Mouse (Mus musculus): Measurements from ENCODE around the gene Ap2a2. TPM values are rescaled to one million over a fixed set of nuclear protein-coding genes. Genes with fewer than 3 reads are reported as not detected.
A peak's percentile ranks its signal among the peaks of the same experiment; 100 is the strongest.

Ap2a2 gene
- polyA plus RNA-seq, 1 experiment = 58.1 TPM

GRCm38 (mm10) chr7:141570625-141571295, 8.8 kb downstream of the Ap2a2 start:
- peaks cover 8% of the 10 kb centered on the region; the same call in 1 of the 2 replicates for H3K4me1 ChIP-seq (ENCODE audit: control insufficient read depth, insufficient read depth, low read length)
- no peak for DNase-seq
- no peak overlapping the region for H3K4me3 ChIP-seq (replicated peaks; ENCODE audit: extremely low read depth, low read depth, low read length)
- TF ChIP-seq CTCF (IDR thresholded peaks at IDR 0.05; ENCODE audit: insufficient read depth, low read length) (no peak), POLR2A (IDR thresholded peaks at IDR 0.05; ENCODE audit: borderline replicate concordance, extremely low read depth, low read depth, low read length) (no peak)
- WGBS = 48% methylated on average over 4 of the region's 4 CpGs

DNA sequence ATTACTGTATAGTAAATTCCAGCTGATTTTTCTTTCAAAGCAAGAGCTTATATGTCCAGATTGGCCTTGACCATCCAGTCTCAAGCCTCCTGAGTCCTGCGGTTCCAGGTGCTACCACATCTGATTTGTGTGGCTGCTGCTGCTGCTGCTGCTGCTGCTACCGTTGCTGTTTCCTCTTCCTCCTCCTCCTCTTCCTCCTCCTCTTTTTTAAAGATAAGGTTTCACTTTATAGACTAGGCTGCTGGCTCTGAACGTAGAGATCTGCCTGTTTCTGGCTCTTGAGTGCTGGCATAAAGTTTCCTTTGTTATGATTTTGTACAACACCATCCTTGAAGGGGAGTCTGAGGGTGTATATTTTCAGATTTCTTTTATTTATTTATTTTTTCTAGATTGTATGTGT, 12.1 kb downstream of the Ap2a2 start:
- DNase-seq = no peak
- Histone ChIP-seq H3K4me3 (replicated peaks; ENCODE audit: extremely low read depth, low read depth, low read length) (no peak overlapping the region), H3K4me1 (ENCODE audit: control insufficient read depth, insufficient read depth, low read length) (peaks cover 11% of the 10 kb centered on the region)
- TF ChIP-seq POLR2A (IDR thresholded peaks at IDR 0.05; ENCODE audit: borderline replicate concordance, extremely low read depth, low read depth, low read length) (no peak), CTCF (IDR thresholded peaks at IDR 0.05; ENCODE audit: insufficient read depth, low read length) (no peak)
- 19% methylated on average over 3 of the region's 3 CpGs for WGBS

DNA sequence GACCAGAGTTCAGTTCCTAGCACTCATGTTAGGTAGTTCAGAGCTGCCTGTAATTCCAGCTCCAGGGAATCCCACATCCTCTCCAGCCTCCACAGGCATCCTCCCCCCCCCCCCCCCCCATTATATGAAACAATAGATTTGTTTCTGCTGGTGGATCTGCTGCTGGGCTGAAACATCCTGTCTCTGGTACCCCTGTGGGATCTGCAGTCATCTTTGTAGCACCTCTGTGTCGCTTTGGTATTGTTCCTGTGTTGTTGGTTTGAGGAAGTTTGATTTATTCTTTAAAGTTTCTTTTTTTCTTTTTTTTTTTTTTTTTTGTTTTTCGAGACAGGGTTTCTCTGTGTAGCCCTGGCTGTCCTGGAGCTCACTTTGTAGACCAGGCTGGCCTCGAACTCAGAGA, 13.5 kb downstream of the Ap2a2 start:
- no peak overlapping the region for H3K4me3 ChIP-seq (replicated peaks; ENCODE audit: extremely low read depth, low read depth, low read length)
- H3K4me1 ChIP-seq (ENCODE audit: control insufficient read depth, insufficient read depth, low read length) = peaks cover 11% of the 10 kb centered on the region
- no peak for TF ChIP-seq POLR2A (IDR thresholded peaks at IDR 0.05; ENCODE audit: borderline replicate concordance, extremely low read depth, low read depth, low read length)
- TF ChIP-seq CTCF (IDR thresholded peaks at IDR 0.05; ENCODE audit: insufficient read depth, low read length) = no peak
- WGBS = 62% methylated on average over 3 of the region's 3 CpGs
- DNase-seq = no peak

DNA sequence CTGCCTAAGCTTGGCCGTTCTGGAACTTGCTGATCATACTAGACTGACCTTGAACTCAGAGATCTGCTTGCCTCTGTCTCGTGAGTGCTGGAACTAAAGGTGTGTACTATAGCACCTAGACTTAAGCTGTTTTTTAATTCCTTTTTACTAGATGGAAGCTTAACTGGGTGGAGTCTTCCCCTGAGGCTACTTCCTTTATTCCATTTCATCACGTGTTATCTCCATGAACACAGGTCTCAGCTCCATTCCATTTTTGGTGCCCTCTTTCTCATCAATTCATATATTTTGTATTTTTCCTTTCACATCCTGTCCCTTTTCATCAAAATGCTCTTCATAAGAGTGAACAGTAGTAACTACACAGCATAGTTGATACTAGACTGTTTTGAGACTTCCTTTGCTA, 15.8 kb downstream of the Ap2a2 start:
- TF ChIP-seq CTCF (IDR thresholded peaks at IDR 0.05; ENCODE audit: insufficient read depth, low read length) (no peak), POLR2A (IDR thresholded peaks at IDR 0.05; ENCODE audit: borderline replicate concordance, extremely low read depth, low read depth, low read length) (no peak)
- no peak overlapping the region for H3K4me3 ChIP-seq (replicated peaks; ENCODE audit: extremely low read depth, low read depth, low read length)
- WGBS = 54% methylated on average over 3 of the region's 3 CpGs
- H3K4me1 ChIP-seq (ENCODE audit: control insufficient read depth, insufficient read depth, low read length) = peaks cover 8% of the 10 kb centered on the region; the same call in 1 of the 2 replicates
- DNase-seq = no peak

GRCm38 (mm10) chr7:141578511-141578910, 16.5 kb downstream of the Ap2a2 start:
- peaks cover 8% of the 10 kb centered on the region; the same call in 1 of the 2 replicates for H3K4me1 ChIP-seq (ENCODE audit: control insufficient read depth, insufficient read depth, low read length)
- no peak for TF ChIP-seq POLR2A (IDR thresholded peaks at IDR 0.05; ENCODE audit: borderline replicate concordance, extremely low read depth, low read depth, low read length)
- no peak for TF ChIP-seq CTCF (IDR thresholded peaks at IDR 0.05; ENCODE audit: insufficient read depth, low read length)
- H3K4me3 ChIP-seq (replicated peaks; ENCODE audit: extremely low read depth, low read depth, low read length) = no peak overlapping the region
- 97% methylated on average over 1 of the region's 1 CpGs for WGBS
- no peak for DNase-seq

GRCm38 (mm10) chr7:141578943-141579342, 17.0 kb downstream of the Ap2a2 start:
- WGBS = 80% methylated on average over 2 of the region's 2 CpGs
- no peak for DNase-seq
- Histone ChIP-seq H3K4me3 (replicated peaks; ENCODE audit: extremely low read depth, low read depth, low read length) (no peak overlapping the region), H3K4me1 (ENCODE audit: control insufficient read depth, insufficient read depth, low read length) (peaks cover 8% of the 10 kb centered on the region; the same call in 1 of the 2 replicates)
- TF ChIP-seq POLR2A (IDR thresholded peaks at IDR 0.05; ENCODE audit: borderline replicate concordance, extremely low read depth, low read depth, low read length) (no peak), CTCF (IDR thresholded peaks at IDR 0.05; ENCODE audit: insufficient read depth, low read length) (no peak)

- no peak for DNase-seq
- TF ChIP-seq CTCF (IDR thresholded peaks at IDR 0.05; ENCODE audit: insufficient read depth, low read length) = no peak
- TF ChIP-seq POLR2A (IDR thresholded peaks at IDR 0.05; ENCODE audit: borderline replicate concordance, extremely low read depth, low read depth, low read length) = no peak
- Histone ChIP-seq H3K4me3 (replicated peaks; ENCODE audit: extremely low read depth, low read depth, low read length) (no peak overlapping the region), H3K4me1 (ENCODE audit: control insufficient read depth, insufficient read depth, low read length) (peaks cover 4% of the 10 kb centered on the region; the same call in 1 of the 2 replicates)
- WGBS = 68% methylated on average over 7 of the region's 7 CpGs
Measured at GRCm38 (mm10) chr7:141581323-141581722, 19.4 kb downstream of the Ap2a2 start.

- no peaks in the 10 kb centered on the region; the same call in 1 of the 2 replicates for H3K4me1 ChIP-seq (ENCODE audit: control insufficient read depth, insufficient read depth, low read length)
- TF ChIP-seq CTCF (IDR thresholded peaks at IDR 0.05; ENCODE audit: insufficient read depth, low read length) = 0 out of 2 replicates have a peak, but pooled peaks have one; percentile 16
- TF ChIP-seq POLR2A (IDR thresholded peaks at IDR 0.05; ENCODE audit: borderline replicate concordance, extremely low read depth, low read depth, low read length) = no peak
- no peak overlapping the region for H3K4me3 ChIP-seq (replicated peaks; ENCODE audit: extremely low read depth, low read depth, low read length)
- 89% methylated on average over 5 of the region's 5 CpGs for WGBS
- DNase-seq = no peak
Measured at GRCm38 (mm10) chr7:141584048-141584841, 22.3 kb downstream of the Ap2a2 start.

DNA sequence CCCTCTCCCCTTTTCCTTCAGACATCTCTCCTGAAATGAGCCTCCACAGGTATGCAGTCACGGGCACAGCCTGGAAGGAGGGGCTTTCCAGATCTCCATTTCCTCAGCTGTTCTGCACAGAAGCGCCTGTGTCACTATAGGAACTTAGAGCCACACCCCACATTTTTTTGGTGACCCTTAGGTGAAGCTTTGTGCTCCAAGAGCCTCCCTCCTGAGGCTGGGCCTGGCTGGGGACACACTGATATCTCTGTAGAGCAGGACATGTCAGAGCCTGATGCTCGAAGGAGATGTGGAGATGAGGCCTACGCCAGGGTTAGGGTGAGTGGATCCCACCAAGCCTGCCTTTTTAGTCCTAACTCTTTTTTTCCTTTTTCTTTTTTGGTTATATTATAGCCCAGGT, 23.3 kb downstream of the Ap2a2 start:
- 62% methylated on average over 4 of the region's 4 CpGs for WGBS
- H3K4me3 ChIP-seq (replicated peaks; ENCODE audit: extremely low read depth, low read depth, low read length) = no peak overlapping the region
- no peak for DNase-seq
- TF ChIP-seq POLR2A (IDR thresholded peaks at IDR 0.05; ENCODE audit: borderline replicate concordance, extremely low read depth, low read depth, low read length) (no peak), CTCF (IDR thresholded peaks at IDR 0.05; ENCODE audit: insufficient read depth, low read length) (no peak)
- no peaks in the 10 kb centered on the region; the same call in 1 of the 2 replicates for H3K4me1 ChIP-seq (ENCODE audit: control insufficient read depth, insufficient read depth, low read length)
